Mouse (Mus musculus) cerebellum, adult 2 months (tissue): ENCODE measurements at regions not wholly inside any gene's neighbourhood (a gene's known extent, or its start where the extent isn't known, plus 50 kb on each side); places are given as distances from the start of the nearest gene placed in this dataset.

Source experiments
- CTCF ChIP-seq: fragments of 200-500 bp; IDR thresholded peaks from 2 replicates; pipeline ENCODE4 v1.5.1; 2011; ENCODE audit warnings: low read depth, mild to moderate bottlenecking, control low read depth, low read length, moderate library complexity, borderline replicate concordance; ENCODE audit not compliant: insufficient read depth
- POLR2A ChIP-seq: fragments of 200-500 bp; IDR thresholded peaks from 2 replicates; pipeline ENCODE4 v1.6.1; 2011; ENCODE audit warnings: low read length, control low read depth, borderline replicate concordance; ENCODE audit not compliant: insufficient read depth

DNA sequence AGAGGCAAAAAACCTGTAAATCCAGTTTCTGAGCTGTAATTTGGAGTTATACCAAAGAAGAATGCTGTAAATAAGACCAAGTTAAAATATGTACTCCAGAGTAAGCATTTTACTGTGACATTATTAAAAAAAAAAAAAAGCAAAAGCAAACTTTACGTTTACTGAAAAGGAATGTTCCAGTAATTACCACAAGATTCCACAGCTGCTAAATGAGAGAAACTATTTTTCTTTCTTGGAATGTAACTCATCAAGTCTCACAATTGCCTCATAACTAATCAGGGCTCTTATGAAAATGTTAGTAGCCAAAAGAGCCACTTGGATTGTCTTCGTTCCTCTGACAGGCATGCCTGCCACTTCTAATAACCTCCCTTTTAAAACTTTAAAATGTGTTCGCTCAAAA, 210.5 kb upstream of the Cited2 start:
- TF ChIP-seq POLR2A = no peak
- no peak for TF ChIP-seq CTCF
